Mouse (Mus musculus): ENCODE data around the gene Spata4. TPM values are rescaled to one million over a fixed set of nuclear protein-coding genes. Genes with fewer than 3 reads are reported as not detected.

The Spata4 gene
- not detected for total RNA-seq (2023)

GRCm38 (mm10) chr8:54600671-54601251 lies at the start of gene Spata4:
Gene Spata4, plus strand, starts transcription at chr8:54600781.

Other genes starting within 250 kb of the Spata4 start
- 1 to 10 TPM in 1 of 2 experiments, not detected in 1; 1.8 TPM for gene Asb5, start 71.2 kb upstream of the Spata4 start, total RNA-seq (2023)
- gene Spcs3, start 70.8 kb upstream of the Spata4 start, total RNA-seq (2023) = 10 to 100 TPM; 45.8 to 51.1 TPM

Measured in neutrophil, adult 59 days (primary cell).